34 mouse cellular contexts compared by ENCODE assay signal in the genomic region with DNA sequence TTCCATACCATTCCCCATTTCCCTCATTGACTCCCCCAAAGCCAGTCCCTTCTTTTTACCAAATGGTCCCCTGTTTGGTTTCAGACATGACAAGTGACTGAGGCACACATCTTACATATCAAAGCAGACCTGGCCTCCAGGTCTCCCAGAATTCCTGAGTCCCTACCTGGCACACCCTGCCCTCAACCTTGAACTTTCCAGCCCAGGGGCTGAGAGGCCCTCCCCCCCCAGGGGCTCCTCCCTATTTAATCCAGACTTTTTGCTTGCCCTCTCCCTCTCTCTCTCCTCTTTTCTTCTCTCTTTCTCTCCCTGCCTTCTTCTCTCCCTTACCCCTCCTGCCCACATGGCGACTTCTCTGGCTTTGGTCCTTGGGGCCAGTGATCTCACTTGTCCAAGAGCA.
"Had no signal": no experiment of that assay in that cellular context is flagged by ENCODE, and none has a peak within 500 bp of the region (broad histone marks: within the 10 kb centered on the region; RNA-seq: fewer than 3 reads in every experiment).

No protein-coding gene starts in this region.

- ATAC-seq: hindbrain, embryonic 16.5 days; hindbrain, postnatal 0 days; inflammation-experienced regulatory T-cells, adult 6 months; intestine, embryonic 15.5 days; intestine, embryonic 16.5 days; intestine, postnatal 0 days had no signal

- H3K4me1 ChIP-seq: heart, embryonic 12.5 days; heart, embryonic 15.5 days; hindbrain, embryonic 10.5 days; hindbrain, embryonic 12.5 days; hindbrain, embryonic 13.5 days; hindbrain, embryonic 15.5 days had no signal

- H3K27ac ChIP-seq: heart, embryonic 13.5 days; heart, embryonic 15.5 days; hindbrain, embryonic 10.5 days; hindbrain, embryonic 12.5 days; hindbrain, embryonic 13.5 days; hindbrain, embryonic 14.5 days; hindbrain, embryonic 15.5 days; hindbrain, postnatal 0 days; intestine, embryonic 15.5 days; kidney, embryonic 15.5 days; kidney, postnatal 0 days; layer of hippocampus, adult 2 months; left cerebral cortex, adult 2 months had no signal

- H3K36me3 ChIP-seq: heart, embryonic 12.5 days; heart, embryonic 13.5 days; heart, embryonic 15.5 days; hindbrain, embryonic 10.5 days; hindbrain, embryonic 12.5 days; hindbrain, embryonic 13.5 days; hindbrain, embryonic 15.5 days; intestine, embryonic 15.5 days; kidney, embryonic 15.5 days had no signal

- H3K27me3 ChIP-seq: heart, embryonic 12.5 days; heart, embryonic 13.5 days; heart, embryonic 15.5 days; hindbrain, embryonic 12.5 days; hindbrain, embryonic 13.5 days; hindbrain, embryonic 15.5 days; intestine, embryonic 15.5 days; kidney, embryonic 15.5 days had no signal

- DNase-seq: heart, postnatal 10 days; heart, postnatal 14 days; heart, postnatal 36 days; heart, postnatal 4 days; kidney, adult 11 months; kidney, adult 18-20 months; kidney, adult 2 months; kidney, adult 8-10 months; kidney, adult 9 months; kidney, postnatal 10 days; kidney, postnatal 14 days; kidney, postnatal 25 days; kidney, postnatal 36 days; kidney, postnatal 4 days; layer of hippocampus, adult 9-11 months; layer of hippocampus, postnatal 36 days had no signal

- H3K9ac ChIP-seq: heart, embryonic 12.5 days; heart, embryonic 13.5 days; heart, embryonic 15.5 days; hindbrain, embryonic 12.5 days; hindbrain, embryonic 13.5 days; hindbrain, embryonic 14.5 days; hindbrain, embryonic 15.5 days; intestine, embryonic 15.5 days; kidney, embryonic 15.5 days had no signal

- H3K4me2 ChIP-seq: heart, embryonic 12.5 days; heart, embryonic 13.5 days; heart, embryonic 15.5 days; hindbrain, embryonic 12.5 days; hindbrain, embryonic 13.5 days; hindbrain, embryonic 14.5 days; hindbrain, embryonic 15.5 days; intestine, embryonic 15.5 days; kidney, embryonic 15.5 days had no signal

- H3K9me3 ChIP-seq: heart, embryonic 12.5 days; heart, embryonic 15.5 days; hindbrain, embryonic 12.5 days; hindbrain, embryonic 13.5 days; hindbrain, embryonic 15.5 days; intestine, embryonic 15.5 days; kidney, embryonic 15.5 days had no signal

- H3K4me3 ChIP-seq: heart, embryonic 12.5 days; heart, embryonic 13.5 days; heart, embryonic 15.5 days; hindbrain, embryonic 10.5 days; hindbrain, embryonic 12.5 days; hindbrain, embryonic 13.5 days; hindbrain, embryonic 15.5 days; intestine, embryonic 15.5 days; kidney, embryonic 15.5 days; layer of hippocampus, adult 2 months; left cerebral cortex, adult 2 months had no signal
